Mouse (Mus musculus) limb, embryonic 13.5 days (tissue): ENCODE results near the gene Npdc1. TPM values are rescaled to one million over a fixed set of nuclear protein-coding genes. Genes with fewer than 3 reads are reported as not detected.
"Not testable (repeated sequence)": the region's sequence is repeated elsewhere in the genome, so short reads cannot be mapped to it uniquely, and the experiment has no call there.

ENCODE experiments used
- ATAC-seq: fragments of 200-750 bp; cut with Nextera tagmentation; 2 replicates; pipeline ENCODE4 v1.8.0; 2017; ENCODE audit warnings: low read depth, moderate number of reproducible peaks, moderate TSS enrichment; ENCODE audit not compliant: low FRiP score
- H3K27ac ChIP-seq: fragments of 300-500 bp; sonication (generic); 2 replicates; pipeline ENCODE4 v1.5.1; 2015; ENCODE audit warnings: inconsistent platforms, mild to moderate bottlenecking, moderate library complexity
- H3K27me3 ChIP-seq: fragments of 300-500 bp; sonication (generic); 2 replicates; pipeline ENCODE4 v1.6.1; 2015; ENCODE audit warnings: mild to moderate bottlenecking, inconsistent platforms
- H3K36me3 ChIP-seq: fragments of 300-500 bp; sonication (generic); 2 replicates; pipeline ENCODE4 v1.6.1; 2015; ENCODE audit warnings: inconsistent platforms, mild to moderate bottlenecking, moderate library complexity
- H3K4me1 ChIP-seq: fragments of 300-500 bp; sonication (generic); 2 replicates; pipeline ENCODE4 v1.6.1; 2015; ENCODE audit warnings: inconsistent platforms
- H3K4me2 ChIP-seq: fragments of 300-500 bp; sonication (generic); replicated peaks from 2 replicates; pipeline ENCODE4 v1.6.1; 2015; ENCODE audit warnings: inconsistent platforms, mild to moderate bottlenecking, moderate library complexity
- H3K4me3 ChIP-seq: fragments of 300-500 bp; sonication (generic); 2 replicates; pipeline ENCODE4 v1.5.1; 2015; ENCODE audit warnings: moderate library complexity, mild to moderate bottlenecking, inconsistent platforms
- H3K9ac ChIP-seq: fragments of 300-500 bp; sonication (generic); 2 replicates; pipeline ENCODE4 v1.6.1; 2015; ENCODE audit warnings: mild to moderate bottlenecking, inconsistent platforms
- H3K9me3 ChIP-seq: fragments of 300-500 bp; sonication (generic); 2 replicates; pipeline ENCODE4 v1.6.1; 2016; ENCODE audit warnings: inconsistent platforms
- WGBS: fragments of 180-500 bp; shearing (Covaris S2); methylation state at CpG from one replicate; pipeline ENCODE4 v1.1.7; 2015; 5-methylcytosine and 5-hydroxymethylcytosine counted together
- polyA plus RNA-seq: library from polyadenylated mRNA; unstranded; fragments of >200 nt; fragmentation: Nextera tagmentation; extraction: Ambion mirVana; gene quantifications from 2 replicates; pipeline ENCODE4 v1.2.1, GENCODE M21; 2015

Npdc1 gene
- polyA plus RNA-seq, 1 experiment from 2014 or later: 32.6 TPM

GRCm38 (mm10) chr2:25397010-25397409 lies 2.1 kb upstream of the Npdc1 start:
- peaks cover 97% of the 10 kb centered on the region for H3K27me3 ChIP-seq
- no peak overlapping the region for H3K4me3 ChIP-seq
- no peaks in the 10 kb centered on the region for H3K9me3 ChIP-seq
- H3K4me1 ChIP-seq: peaks cover 13% of the 10 kb centered on the region
- H3K9ac ChIP-seq: no peak overlapping the region
- no peak overlapping the region for H3K27ac ChIP-seq
- ATAC-seq: no peak
- H3K36me3 ChIP-seq: no peaks in the 10 kb centered on the region
- 33% methylated on average over 1 of the region's 1 CpGs for WGBS
- no peak overlapping the region for H3K4me2 ChIP-seq

DNA sequence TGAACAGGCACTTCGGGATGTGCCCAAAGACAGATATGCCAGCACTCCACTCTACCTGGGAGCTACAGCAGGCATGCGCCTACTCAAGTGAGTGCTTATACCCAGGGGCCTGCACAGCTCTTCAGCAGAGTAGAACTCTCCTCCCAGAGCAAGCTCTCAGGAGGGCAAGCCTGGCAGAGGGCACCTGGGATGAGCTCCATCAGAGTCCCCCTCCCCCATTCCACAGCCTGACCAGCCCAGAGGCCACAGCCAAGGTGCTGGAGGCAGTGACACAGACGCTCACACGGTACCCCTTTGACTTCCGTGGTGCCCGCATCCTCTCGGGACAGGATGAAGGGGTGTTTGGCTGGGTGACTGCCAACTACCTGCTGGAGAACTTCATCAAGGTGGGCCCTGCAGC lies 1.1 kb upstream of the Npdc1 start:
- Histone ChIP-seq H3K4me3 (no peak overlapping the region), H3K9me3 (no peaks in the 10 kb centered on the region), H3K36me3 (no peaks in the 10 kb centered on the region), H3K27me3 (peaks cover 100% of the 10 kb centered on the region), H3K4me2 (no peak overlapping the region), H3K9ac (no peak overlapping the region), H3K4me1 (peaks cover 16% of the 10 kb centered on the region), H3K27ac (no peak overlapping the region)
- ATAC-seq: no peak
- WGBS: 90% methylated on average over 7 of the region's 7 CpGs

- Histone ChIP-seq H3K27me3 (peaks cover 100% of the 10 kb centered on the region), H3K4me2 (peak overlapping the region; percentile 23; the same call in 1 of the 2 replicates)
- 27% methylated on average over 16 of the region's 16 CpGs for WGBS
These were observed 1.1 kb downstream of the Npdc1 start for GRCm38 (mm10) chr2:25400291-25400690.

DNA sequence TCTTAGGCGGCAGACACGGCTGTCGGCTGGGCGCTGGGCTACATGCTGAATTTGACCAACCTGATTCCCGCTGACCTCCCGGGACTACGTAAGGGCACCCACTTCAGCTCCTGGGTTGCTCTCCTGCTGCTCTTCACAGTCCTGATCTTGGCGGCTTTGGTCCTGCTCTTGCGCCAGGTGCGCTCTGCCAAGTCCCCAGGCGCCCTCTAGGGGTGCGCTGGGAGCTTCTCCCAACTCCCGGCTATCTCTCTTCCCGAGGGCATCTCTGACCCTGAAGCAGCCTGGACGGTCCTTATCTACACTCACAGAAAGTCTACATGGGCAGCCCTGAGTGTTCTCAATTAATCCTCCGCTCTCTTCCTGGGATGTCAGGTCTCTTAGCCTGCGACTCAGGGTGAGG lies 1.6 kb downstream of the Npdc1 start:
- peaks cover 12% of the 10 kb centered on the region for H3K4me1 ChIP-seq
- ATAC-seq: no peak
- no peak overlapping the region for H3K27ac ChIP-seq
- 4% methylated on average over 17 of the region's 17 CpGs for WGBS
- peak overlapping the region; percentile 23; the same call in 1 of the 2 replicates for H3K4me2 ChIP-seq
- H3K9me3 ChIP-seq: no peaks in the 10 kb centered on the region
- H3K4me3 ChIP-seq: no peak overlapping the region; the same call in 1 of the 2 replicates
- H3K36me3 ChIP-seq: no peaks in the 10 kb centered on the region
- H3K9ac ChIP-seq: no peak overlapping the region
- peaks cover 100% of the 10 kb centered on the region for H3K27me3 ChIP-seq

More at GRCm38 (mm10) chr2:25400291-25400690, 1.1 kb downstream of the Npdc1 start:
- Histone ChIP-seq H3K9ac (no peak overlapping the region), H3K27ac (no peak overlapping the region), H3K9me3 (no peaks in the 10 kb centered on the region), H3K36me3 (no peaks in the 10 kb centered on the region), H3K4me1 (peaks cover 15% of the 10 kb centered on the region), H3K4me3 (no peak overlapping the region; the same call in 1 of the 2 replicates)
- no peak for ATAC-seq

- no peak for ATAC-seq
- peak overlapping the region; percentile 73 for H3K4me2 ChIP-seq
- H3K9ac ChIP-seq: peak overlapping the region; percentile 68; the same call in 1 of the 2 replicates
- no peak overlapping the region for H3K27ac ChIP-seq
- 2% methylated on average over 13 of the region's 13 CpGs for WGBS
- H3K9me3 ChIP-seq: no peaks in the 10 kb centered on the region
- H3K27me3 ChIP-seq: peaks cover 100% of the 10 kb centered on the region
- H3K4me3 ChIP-seq: peak overlapping the region; percentile 58
- H3K36me3 ChIP-seq: no peaks in the 10 kb centered on the region
- H3K4me1 ChIP-seq: peaks cover 7% of the 10 kb centered on the region; the same call in 1 of the 2 replicates
These were observed 3.3 kb downstream of the Npdc1 start for GRCm38 (mm10) chr2:25402377-25402971.

DNA sequence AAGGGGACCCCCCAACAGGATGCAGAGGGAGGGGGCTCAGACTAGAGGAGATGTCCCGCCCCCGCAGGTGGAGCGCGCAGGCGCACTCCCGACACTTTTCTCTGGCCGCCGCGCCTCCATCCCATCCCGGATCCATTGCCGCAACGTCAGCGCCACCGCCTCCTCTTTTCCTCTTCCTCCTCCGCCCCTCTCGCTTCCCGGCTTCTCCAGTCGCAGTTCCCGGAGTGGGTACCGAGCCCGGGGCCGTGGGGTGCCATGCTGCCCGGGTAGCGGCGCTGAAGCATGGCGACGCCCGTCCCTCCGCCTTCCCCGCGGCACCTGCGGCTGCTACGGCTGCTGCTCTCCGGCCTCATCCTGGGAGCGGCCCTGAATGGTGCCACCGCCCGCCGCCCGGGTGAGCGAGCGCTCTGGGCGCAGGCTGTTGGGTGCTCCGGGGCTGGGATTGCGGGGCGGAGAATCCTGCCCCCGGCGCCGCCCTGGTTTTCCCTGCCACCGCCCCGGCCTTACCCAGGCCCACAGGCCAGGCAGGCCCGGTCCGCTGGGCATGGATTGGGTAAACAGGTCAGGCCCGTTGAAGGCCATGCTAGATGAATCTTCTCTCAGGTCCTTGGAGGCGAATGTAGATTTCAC lies 3.9 kb downstream of the Npdc1 start:
- peaks cover 100% of the 10 kb centered on the region for H3K27me3 ChIP-seq
- H3K9me3 ChIP-seq: no peaks in the 10 kb centered on the region
- peak overlapping the region; percentile 58 for H3K4me3 ChIP-seq
- H3K9ac ChIP-seq: peak overlapping the region; percentile 68
- peak; percentile 33; the same call in 1 of the 2 replicates for ATAC-seq
- H3K4me2 ChIP-seq: peak overlapping the region; percentile 73
- peaks cover 7% of the 10 kb centered on the region; the same call in 1 of the 2 replicates for H3K4me1 ChIP-seq
- 1% methylated on average over 54 of the region's 54 CpGs for WGBS
- H3K27ac ChIP-seq: no peak overlapping the region
- H3K36me3 ChIP-seq: no peaks in the 10 kb centered on the region

- no peaks in the 10 kb centered on the region for H3K9me3 ChIP-seq
- H3K4me2 ChIP-seq: peak overlapping the region; percentile 73
- peaks cover 7% of the 10 kb centered on the region; the same call in 1 of the 2 replicates for H3K4me1 ChIP-seq
- ATAC-seq: no peak
- H3K27me3 ChIP-seq: peaks cover 97% of the 10 kb centered on the region
- H3K36me3 ChIP-seq: no peaks in the 10 kb centered on the region
- H3K4me3 ChIP-seq: peak overlapping the region; percentile 58
- WGBS: 76% methylated on average over 4 of the region's 4 CpGs
- no peak overlapping the region for H3K9ac ChIP-seq
- H3K27ac ChIP-seq: no peak overlapping the region
These were observed 4.8 kb downstream of the Npdc1 start for GRCm38 (mm10) chr2:25403994-25404393.

- Histone ChIP-seq H3K27ac (no peak overlapping the region), H3K4me3 (no peak overlapping the region), H3K4me2 (no peak overlapping the region), H3K27me3 (peaks cover 53% of the 10 kb centered on the region), H3K9me3 (no peaks in the 10 kb centered on the region), H3K4me1 (no peaks in the 10 kb centered on the region), H3K36me3 (no peaks in the 10 kb centered on the region), H3K9ac (no peak overlapping the region)
- ATAC-seq: no peak
- 81% methylated on average over 10 of the region's 10 CpGs for WGBS
These were observed 9.8 kb downstream of the Npdc1 start for GRCm38 (mm10) chr2:25408908-25409307.

- not testable (repeated sequence) for ATAC-seq, H3K36me3 ChIP-seq, H3K4me1 ChIP-seq, H3K9me3 ChIP-seq, H3K4me2 ChIP-seq, H3K9ac ChIP-seq, H3K27ac ChIP-seq, H3K4me3 ChIP-seq
- H3K27me3 ChIP-seq: peaks cover 13% of the 10 kb centered on the region
These were observed 14.3 kb downstream of the Npdc1 start for GRCm38 (mm10) chr2:25413436-25413835.

- no peak for ATAC-seq
- 31% methylated on average over 3 of the region's 3 CpGs for WGBS
- Histone ChIP-seq H3K4me3 (no peak overlapping the region), H3K9ac (no peak overlapping the region), H3K36me3 (no peaks in the 10 kb centered on the region), H3K4me1 (no peaks in the 10 kb centered on the region), H3K27ac (no peak overlapping the region), H3K9me3 (no peaks in the 10 kb centered on the region), H3K27me3 (peaks cover 8% of the 10 kb centered on the region; the same call in 1 of the 2 replicates), H3K4me2 (no peak overlapping the region)
These were observed 18.3 kb downstream of the Npdc1 start for GRCm38 (mm10) chr2:25417426-25417825.

- Histone ChIP-seq H3K36me3 (no peaks in the 10 kb centered on the region), H3K27ac (no peak overlapping the region), H3K9me3 (no peaks in the 10 kb centered on the region), H3K4me1 (no peaks in the 10 kb centered on the region), H3K4me3 (no peak overlapping the region), H3K27me3 (peaks cover 51% of the 10 kb centered on the region), H3K4me2 (no peak overlapping the region), H3K9ac (no peak overlapping the region)
- 14% methylated on average over 3 of the region's 3 CpGs for WGBS
- no peak for ATAC-seq
These were observed 22.7 kb downstream of the Npdc1 start for GRCm38 (mm10) chr2:25421896-25422295.

- Histone ChIP-seq H3K36me3 (no peaks in the 10 kb centered on the region), H3K4me2 (no peak within 1 kb of the TSS), H3K4me1 (no peaks in the 10 kb centered on the region), H3K9ac (no peak within 1 kb of the TSS), H3K9me3 (no peaks in the 10 kb centered on the region), H3K27me3 (peaks cover 51% of the 10 kb centered on the region), H3K27ac (no peak within 1 kb of the TSS), H3K4me3 (no peak within 1 kb of the TSS)
- WGBS: 61% methylated on average over 17 of the region's 17 CpGs
- no peak for ATAC-seq
These were observed 23.6 kb downstream of the Npdc1 start, which contains the start of gene Fut7 for GRCm38 (mm10) chr2:25422587-25423410. Fut7 (plus strand) TSS chr2:25423267.
